Mouse (Mus musculus) gastrocnemius, postnatal 36 days (tissue): ENCODE results near the gene Slc10a7. TPM values are rescaled to one million over a fixed set of nuclear protein-coding genes. Genes with fewer than 3 reads are reported as not detected.

ENCODE experiments used
- DNase-seq, 2 experiments: peaks; one replicate each; pipeline ENCODE4 v3.0.0; 2022
- intact Hi-C: fragments of 180-260 bp; cut with DNase I; formaldehyde crosslinking; loops from one replicate; pipeline ENCODE4 v1.15.1; 2025
- total RNA-seq, 2 experiments: library from RNA; stranded (reverse); gene quantifications; 2 replicates each; pipeline ENCODE4 v1.2.3; 2021

Slc10a7 gene
- total RNA-seq, 2 experiments from 2014 or later = 3.3 to 4.5 TPM

GRCm38 (mm10) chr8:78722201-78722600 lies 213.1 kb downstream of the Slc10a7 start:
- DNase-seq = no peak
- intact Hi-C loops = no loop called here

- no peak for DNase-seq
- intact Hi-C loops = no loop called here
Observed at GRCm38 (mm10) chr8:78724832-78725231, 215.7 kb downstream of the Slc10a7 start.

DNA sequence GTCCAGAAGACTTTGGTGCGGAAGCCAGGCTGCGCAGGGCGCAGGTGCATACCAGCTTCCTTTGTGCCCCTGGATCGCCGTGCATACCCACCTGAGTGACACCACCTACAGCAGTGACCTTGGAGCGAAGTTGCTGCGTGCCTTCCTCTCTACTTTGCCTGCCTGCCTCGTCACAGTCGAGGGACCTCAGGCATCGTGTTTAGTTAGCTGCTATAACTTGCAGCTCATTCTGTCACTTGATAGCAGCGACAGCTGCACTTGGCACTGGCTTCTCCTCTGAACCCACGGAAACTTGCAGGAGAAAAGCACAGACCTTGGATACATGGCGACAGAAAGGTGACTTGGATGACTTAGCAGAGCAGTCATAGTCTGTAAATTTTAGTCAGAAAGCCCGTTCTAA lies 219.1 kb downstream of the Slc10a7 start:
- intact Hi-C loops = no loop called here
- no peak for DNase-seq

DNA sequence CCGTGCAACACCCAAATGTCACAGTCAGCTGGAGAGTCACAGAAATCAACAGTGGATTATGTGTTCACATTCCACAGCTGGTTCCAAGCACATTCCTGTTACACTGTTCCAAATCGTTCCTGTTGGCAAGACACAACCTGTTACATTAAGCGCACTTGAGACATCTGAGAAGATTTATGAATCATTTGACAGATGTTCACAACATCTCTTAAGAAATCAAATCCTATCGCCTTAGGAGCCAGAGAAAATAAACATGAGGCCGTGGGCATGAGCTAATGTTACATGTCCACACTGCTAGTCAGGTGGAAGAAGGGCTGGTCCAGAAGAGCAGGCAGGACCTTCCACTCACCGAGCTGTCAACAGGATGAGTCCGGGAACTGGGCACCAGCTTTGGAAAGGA lies 223.3 kb downstream of the Slc10a7 start:
- no peak for DNase-seq
- intact Hi-C loops = no loop called here

DNA sequence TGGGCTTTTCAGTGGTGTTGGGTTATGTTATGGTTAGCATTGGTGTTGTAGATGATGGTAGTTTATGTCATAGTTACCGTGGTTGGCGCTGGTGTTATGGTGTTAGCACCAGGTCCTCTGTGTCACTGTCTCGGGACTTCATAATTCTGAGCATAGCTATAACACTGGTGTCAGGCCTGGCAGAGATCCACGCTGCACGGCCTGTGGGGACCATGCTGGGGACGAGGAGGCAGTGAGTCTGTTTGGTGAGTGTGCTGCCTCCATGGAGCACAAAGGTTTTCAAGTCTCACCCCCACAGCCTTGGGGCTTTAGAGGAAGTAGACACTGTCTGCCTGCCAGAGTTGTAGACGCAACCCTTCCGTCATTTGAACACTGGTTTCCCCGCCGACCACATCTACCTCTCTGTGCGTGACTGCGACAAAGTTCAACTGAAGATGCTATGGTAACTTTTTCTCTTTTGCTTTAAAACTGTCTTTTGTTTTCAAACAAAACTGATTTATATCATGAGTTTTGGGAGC lies 223.9 kb downstream of the Slc10a7 start:
- DNase-seq = no peak
- intact Hi-C loops = no loop called here

- DNase-seq = no peak
- intact Hi-C loops = loop anchor here (5.0 kb wide), 1 partner anchor 73 kb away; no protein-coding TSS in a partner anchor
Observed at GRCm38 (mm10) chr8:78734721-78735517, 225.8 kb downstream of the Slc10a7 start.

DNA sequence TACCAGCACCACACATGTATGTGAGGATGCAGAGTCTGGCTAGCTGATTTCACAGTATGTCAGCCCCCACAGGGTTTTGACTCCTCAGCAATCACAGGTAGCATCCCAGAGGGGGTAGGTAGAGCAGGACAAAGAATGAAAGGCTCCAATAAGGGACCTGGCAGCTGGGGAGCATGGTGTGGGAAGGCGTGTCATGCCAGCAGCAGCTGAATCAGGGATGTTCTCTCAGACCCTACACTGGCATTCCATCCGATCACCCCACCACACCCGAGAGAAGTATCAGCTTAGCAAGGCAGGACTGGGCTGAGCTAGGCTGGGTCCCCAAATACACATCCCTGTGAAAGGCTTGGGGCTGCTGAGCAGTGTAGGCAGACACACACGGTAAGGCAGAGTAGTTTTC lies 229.2 kb downstream of the Slc10a7 start:
- DNase-seq = no peak
- intact Hi-C loops = loop anchor here (5.0 kb wide), 1 partner anchor 76 kb away; no protein-coding TSS in a partner anchor

DNA sequence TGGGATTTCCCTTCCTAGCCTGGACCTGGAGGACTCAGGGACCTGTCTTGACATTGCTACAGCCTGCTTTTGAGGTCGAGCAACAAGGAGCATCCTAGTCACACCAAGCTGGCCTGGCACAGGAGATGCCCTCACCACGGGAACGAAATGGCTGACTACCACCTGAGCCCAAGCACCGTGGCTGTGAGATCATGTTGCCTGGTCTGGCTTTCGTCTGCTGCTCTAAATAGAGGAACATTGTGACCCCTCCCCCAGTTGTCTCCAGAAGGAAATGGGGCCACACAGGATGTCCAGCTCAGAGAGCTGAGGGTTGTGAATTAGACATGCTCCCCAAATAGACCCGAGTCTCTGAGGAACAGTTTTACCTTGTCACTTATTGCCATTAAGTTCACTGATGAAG lies 231.8 kb downstream of the Slc10a7 start:
- DNase-seq = no peak

DNA sequence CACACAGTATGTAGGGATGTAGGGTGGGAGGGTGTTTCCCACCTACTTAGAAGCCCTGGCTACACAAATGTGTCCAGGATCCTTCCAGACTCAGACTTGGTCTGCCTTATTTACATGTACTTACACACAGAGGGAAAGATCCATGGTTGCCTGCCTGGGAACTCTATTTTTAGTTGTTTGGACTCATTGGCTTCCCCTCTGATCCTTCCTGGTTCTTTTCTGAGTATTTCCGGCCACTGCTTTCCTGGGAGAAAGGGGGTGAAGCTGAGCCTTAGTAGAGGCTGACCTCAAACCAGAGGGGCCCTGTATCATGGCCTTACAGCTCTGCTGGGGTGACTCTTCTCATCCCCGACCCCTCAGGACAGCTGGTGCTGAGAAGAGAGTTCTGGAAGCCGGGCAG lies 232.3 kb downstream of the Slc10a7 start:
- intact Hi-C loops = loop anchor here (5.0 kb wide), 2 partner anchors 499 to 679 kb away; no protein-coding TSS in a partner anchor
- no peak for DNase-seq

More for the DNA sequence above, 231.8 kb downstream of the Slc10a7 start:
- intact Hi-C loops = loop anchor here (5.0 kb wide), 2 partner anchors 499 to 679 kb away; no protein-coding TSS in a partner anchor

DNA sequence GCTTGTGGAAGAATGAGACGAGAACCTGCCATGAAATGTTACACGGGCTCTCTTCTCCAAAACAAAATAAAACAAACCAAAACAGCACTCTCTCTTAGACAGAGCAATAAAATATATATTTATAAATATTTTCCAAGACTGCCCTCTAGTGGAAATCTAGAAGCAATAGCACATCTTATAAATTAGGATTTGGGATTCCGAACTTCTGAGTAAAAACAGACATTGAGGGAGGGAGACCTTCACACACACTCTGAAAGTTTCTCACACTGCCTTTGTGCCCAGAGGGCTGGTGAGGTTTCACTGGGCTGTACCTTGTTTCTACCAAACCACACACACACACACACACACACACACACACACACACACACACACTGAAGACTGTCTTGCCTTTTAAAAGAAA lies 232.8 kb downstream of the Slc10a7 start:
- intact Hi-C loops = loop anchor here (5.0 kb wide), 2 partner anchors 500 to 680 kb away; no protein-coding TSS in a partner anchor
- no peak for DNase-seq

- intact Hi-C loops = loop anchor here (5.0 kb wide), 2 partner anchors 500 to 680 kb away; no protein-coding TSS in a partner anchor
- peak; percentile 86 to 91 for DNase-seq
Observed at GRCm38 (mm10) chr8:78742453-78742852, 233.3 kb downstream of the Slc10a7 start.

DNA sequence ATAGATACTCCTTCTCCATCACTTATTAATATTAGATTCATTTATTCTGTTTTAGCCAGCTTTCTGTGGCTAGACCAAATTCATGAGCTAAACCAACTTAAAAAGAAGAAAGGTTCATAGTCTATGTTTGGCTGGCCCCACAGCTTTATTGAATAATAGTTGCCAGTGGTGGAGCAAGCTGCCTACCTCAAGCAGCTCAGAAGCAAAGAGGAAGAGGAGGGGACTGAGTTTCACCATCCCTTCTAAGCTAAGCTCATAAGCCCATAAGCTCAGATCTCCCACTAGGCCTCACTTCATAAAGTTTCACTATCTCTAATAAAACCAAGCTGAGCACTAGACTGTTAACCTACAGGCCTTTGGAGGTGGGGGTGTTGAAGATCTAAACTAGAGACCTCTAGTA lies 237.9 kb downstream of the Slc10a7 start:
- intact Hi-C loops = no loop called here

GRCm38 (mm10) chr8:78748701-78749100 lies 239.6 kb downstream of the Slc10a7 start:
- DNase-seq = no peak
- intact Hi-C loops = no loop called here

More for the DNA sequence above, 237.9 kb downstream of the Slc10a7 start:
- no peak for DNase-seq

- intact Hi-C loops = no loop called here
- DNase-seq = no peak
Observed at GRCm38 (mm10) chr8:78749861-78750825, 241.0 kb downstream of the Slc10a7 start.

DNA sequence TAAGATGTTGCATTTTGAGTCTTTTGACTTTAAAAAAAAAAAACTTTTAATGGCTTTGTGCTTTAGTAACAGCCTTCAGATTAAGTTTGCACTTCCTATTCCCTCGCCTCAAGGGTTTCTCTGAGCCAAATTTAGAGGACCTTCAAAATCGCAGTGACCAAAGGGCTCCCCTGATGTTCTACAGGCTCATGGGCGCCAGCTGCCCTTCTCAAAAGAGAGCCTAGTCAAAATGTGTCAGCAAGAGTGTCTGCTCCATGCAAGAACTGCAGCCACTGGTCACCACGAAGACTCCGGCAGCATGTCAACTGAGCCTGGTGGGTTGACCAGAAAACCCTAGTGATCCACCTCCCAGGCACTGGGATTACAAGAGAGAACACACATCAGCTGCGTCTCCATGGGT lies 242.0 kb downstream of the Slc10a7 start:
- DNase-seq = no peak
- intact Hi-C loops = no loop called here

DNA sequence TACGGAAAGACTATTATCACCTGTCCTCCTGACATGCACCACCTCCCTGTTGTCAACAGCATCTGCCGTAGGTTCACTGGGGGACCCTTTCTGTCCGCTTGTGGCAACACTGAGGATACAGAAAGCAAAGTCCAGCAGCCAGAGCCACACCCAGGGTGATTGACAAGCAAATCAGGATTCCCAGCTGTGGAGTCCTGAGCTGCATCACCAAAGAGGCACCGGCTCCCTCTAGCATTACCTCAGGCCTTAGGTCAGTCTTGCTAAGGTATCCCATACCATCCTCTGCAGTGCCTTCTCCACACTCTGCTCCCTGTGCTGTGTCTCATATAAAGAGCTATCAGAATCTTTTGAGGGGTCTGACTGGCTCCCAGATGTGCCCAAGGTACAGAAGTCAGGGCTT lies 245.8 kb downstream of the Slc10a7 start:
- intact Hi-C loops = no loop called here
- DNase-seq = no peak

DNA sequence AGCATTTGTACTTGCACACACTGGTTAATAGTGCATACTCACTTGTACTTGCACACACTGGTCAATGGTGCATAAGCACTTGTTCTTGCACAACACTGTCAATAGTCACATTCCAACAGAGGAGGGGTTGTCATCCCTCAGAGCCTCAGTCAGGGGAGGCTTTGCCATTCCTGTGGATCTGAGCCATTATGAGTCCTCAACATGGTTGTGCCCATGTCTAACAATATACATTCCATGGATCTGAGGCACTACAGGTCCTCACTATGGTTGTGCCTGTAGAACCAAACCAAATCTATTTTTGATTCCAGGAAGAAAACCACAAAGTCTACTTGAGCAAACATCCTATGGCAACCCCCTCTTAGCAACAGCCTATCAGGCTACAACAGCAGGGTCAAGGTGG lies 250.0 kb downstream of the Slc10a7 start:
- DNase-seq = no peak
- intact Hi-C loops = no loop called here

GRCm38 (mm10) chr8:78764976-78765375 lies 255.8 kb downstream of the Slc10a7 start:
- no peak for DNase-seq
- intact Hi-C loops = no loop called here

- intact Hi-C loops = no loop called here
- DNase-seq = no peak
Observed at GRCm38 (mm10) chr8:78765556-78765955, 256.4 kb downstream of the Slc10a7 start.

GRCm38 (mm10) chr8:78770584-78770983 lies 261.4 kb downstream of the Slc10a7 start:
- intact Hi-C loops = no loop called here
- DNase-seq = no peak

DNA sequence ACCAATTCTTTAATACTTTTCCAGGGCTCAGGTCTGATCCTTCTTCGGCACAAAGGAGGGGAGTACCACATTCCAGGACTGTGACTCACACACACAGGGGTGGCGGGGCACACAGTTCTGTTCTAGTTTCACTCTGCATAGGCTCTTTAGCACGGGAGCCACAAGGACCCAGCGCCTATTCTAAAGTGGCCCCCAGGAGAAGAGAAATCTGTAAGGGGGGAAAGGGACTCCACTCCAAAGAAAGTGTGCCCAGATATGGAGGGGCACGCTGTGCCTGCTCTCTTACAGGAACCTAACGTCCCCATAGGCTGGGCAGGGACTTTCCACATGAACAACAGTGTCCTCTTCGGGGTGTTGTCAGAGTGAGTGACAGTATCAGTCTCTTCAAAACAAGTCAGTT lies 262.1 kb downstream of the Slc10a7 start:
- intact Hi-C loops = no loop called here
- no peak for DNase-seq
